Mouse (Mus musculus) erythroblast, adult 5-6 weeks (primary cell): ENCODE data around the gene Tmem255b. TPM values are rescaled to one million over a fixed set of nuclear protein-coding genes. Genes with fewer than 3 reads are reported as not detected.

Source experiments
- ATAC-seq: replicated peaks from 2 replicates; pipeline ENCODE4 v1.8.0; 2016; ENCODE audit warnings: moderate number of reproducible peaks, mild to moderate bottlenecking, moderate TSS enrichment, inconsistent platforms; ENCODE audit not compliant: poor library complexity, low FRiP score, severe bottlenecking
- total RNA-seq, 2 experiments: library from RNA; stranded (forward) in 1 of 2; stranded (reverse) in 1 of 2; fragments of 150-400 nt in 1 of 2; fragments of 200-764, 138-1000 nt in 1 of 2; gene quantifications; 2 replicates each; pipeline versions ENCODE4 v1.2.3 to v1.2.4; 2015 to 2017; ENCODE audit warnings: low replicate concordance in 2 of 2

Tmem255b gene
- total RNA-seq (2015; ENCODE audit: low replicate concordance) = not detected in 2 replicates
- not detected in 2 replicates for total RNA-seq (2017; ENCODE audit: low replicate concordance)

DNA sequence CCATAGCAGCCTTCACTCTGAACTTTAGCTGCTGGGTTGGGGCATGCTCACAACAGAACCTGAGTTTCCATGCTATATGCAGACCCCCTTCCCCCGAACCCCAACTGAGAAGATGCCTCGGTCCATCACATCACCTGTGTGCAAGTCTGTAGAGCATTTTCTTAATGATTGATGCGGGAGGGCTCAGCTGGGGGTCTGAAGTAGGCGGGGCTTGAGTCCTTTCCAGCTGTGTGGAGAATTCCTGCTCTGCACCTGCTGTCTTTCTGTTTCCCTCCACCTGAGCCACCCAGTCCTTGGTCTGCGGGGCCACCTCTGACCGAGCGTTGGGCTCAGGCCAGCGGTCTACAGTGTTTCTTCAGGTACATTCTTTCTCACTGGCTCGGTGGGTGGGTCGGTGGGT is at the start of gene Tmem255b:
Gene Tmem255b, plus strand, starts transcription at position 301 of the 400 bp plus-strand sequence.
- ATAC-seq = no peak

- no peak for ATAC-seq
These were observed 48.6 kb upstream of the Tmem255b start for GRCm38 (mm10) chr8:13386366-13386765.

- ATAC-seq = no peak
These were observed 47.3 kb upstream of the Tmem255b start for GRCm38 (mm10) chr8:13387728-13388127.

- no peak for ATAC-seq
These were observed 46.2 kb upstream of the Tmem255b start for GRCm38 (mm10) chr8:13388744-13389143.

DNA sequence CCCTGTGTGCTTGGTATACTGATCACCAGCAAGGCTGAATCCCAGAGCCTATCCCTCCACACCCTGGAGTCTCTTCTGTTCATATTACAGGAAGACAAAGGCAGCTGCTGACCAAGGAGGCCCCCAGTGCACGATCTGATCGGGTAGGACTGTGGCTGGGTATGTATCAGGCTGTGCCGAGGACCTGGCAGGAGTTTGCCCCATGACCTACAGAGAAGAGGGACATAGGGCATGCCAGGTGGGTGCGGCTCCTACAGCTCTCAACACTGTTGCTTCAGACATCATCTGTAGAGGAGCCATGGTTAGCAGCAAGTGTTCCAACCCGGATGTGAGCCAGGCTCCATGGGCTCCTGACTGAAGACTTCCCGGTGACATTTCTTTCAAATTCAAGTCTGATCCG is 41.1 kb upstream of the Tmem255b start:
- ATAC-seq = no peak

- no peak for ATAC-seq
These were observed 38.3 kb upstream of the Tmem255b start, which contains the start of gene Atp4b for GRCm38 (mm10) chr8:13396725-13397124. Atp4b (minus strand) TSS chr8:13396825.

GRCm38 (mm10) chr8:13403517-13403916 is 31.5 kb upstream of the Tmem255b start:
- no peak for ATAC-seq

GRCm38 (mm10) chr8:13404666-13405131 is 30.3 kb upstream of the Tmem255b start, which contains the start of gene Grk1:
Grk1 (plus strand) TSS chr8:13405081.
- no peak for ATAC-seq

DNA sequence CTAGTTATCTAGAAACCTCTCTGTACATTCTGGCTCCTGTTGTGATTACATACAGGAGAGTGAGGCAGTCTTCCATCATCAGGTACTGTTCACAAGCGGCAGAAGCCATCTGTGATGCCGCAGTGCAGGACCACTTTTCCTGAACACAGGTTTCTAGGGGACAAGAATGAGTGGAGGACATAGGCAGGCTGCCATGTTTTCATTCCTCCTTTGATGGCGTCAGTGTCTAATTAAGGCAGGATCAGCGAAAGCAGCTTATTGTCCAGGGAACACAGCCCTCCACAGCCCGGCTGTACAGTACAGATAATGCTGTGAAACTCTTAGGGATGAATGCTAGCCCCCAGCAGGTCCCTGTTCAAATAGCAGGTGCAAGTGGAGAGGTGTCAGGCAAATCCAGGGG is 29.0 kb upstream of the Tmem255b start:
- no peak for ATAC-seq

- ATAC-seq = no peak
These were observed 23.4 kb upstream of the Tmem255b start for GRCm38 (mm10) chr8:13411597-13411996.

- ATAC-seq = peak; percentile 73; the same call in 1 of the 2 replicates
These were observed 22.0 kb upstream of the Tmem255b start for GRCm38 (mm10) chr8:13412891-13413558.

DNA sequence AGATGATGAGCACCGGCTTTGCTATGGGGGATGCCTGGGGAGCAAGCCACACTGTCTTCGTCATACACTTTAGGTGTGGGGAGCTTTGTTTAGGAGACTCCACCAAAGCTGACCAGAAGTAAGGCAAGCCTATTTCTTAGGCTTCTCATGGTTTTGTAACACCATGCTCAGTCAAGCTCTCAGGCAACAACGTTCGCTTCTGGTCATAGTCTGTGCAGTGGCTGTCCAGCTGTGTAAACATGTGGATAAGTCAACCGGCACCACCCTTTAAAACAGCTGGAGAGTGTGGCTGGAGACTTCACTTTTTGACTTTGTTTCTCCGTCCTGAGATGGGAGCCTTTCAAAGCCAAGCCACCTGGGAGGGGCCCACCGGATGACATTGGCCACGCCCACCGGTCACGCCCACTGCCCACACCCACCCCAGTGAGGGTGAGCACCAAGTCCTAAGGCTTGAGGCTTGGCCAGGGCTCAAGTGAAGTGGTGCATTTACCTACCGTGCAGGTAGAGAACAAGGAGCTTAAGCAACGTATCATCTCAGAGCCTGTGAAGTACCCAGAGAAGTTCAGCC is 21.1 kb upstream of the Tmem255b start:
- no peak for ATAC-seq

GRCm38 (mm10) chr8:13415879-13416278 is 19.1 kb upstream of the Tmem255b start:
- ATAC-seq = no peak

DNA sequence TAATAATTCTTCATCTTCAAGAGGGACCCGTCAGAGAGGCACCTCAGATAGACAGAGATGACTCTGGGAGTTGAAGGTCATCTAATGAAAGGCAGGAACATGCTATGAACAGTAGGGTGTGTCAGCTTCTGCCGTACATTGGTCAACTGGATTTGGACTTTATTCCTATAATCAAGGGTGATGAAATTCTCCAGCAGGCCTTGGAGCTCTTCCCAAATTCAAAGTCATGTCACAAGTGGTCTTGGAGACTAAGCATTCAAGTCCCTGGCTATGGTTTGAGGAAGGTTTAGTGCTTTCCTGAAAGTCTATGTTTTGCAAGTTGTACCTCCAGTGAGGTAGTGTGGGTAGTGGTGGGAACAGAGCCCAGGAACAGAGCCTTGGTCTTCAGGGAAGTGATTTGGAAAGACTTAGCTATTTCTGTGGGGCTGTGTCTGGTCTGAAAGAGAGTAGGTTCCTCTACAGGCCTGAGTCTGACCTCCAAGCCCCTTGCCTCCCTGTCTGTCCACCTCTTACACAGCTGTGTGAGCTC is 15.8 kb upstream of the Tmem255b start:
- ATAC-seq = no peak

- no peak for ATAC-seq
These were observed 14.0 kb upstream of the Tmem255b start for GRCm38 (mm10) chr8:13420970-13421369.

GRCm38 (mm10) chr8:13427351-13427750 is 7.6 kb upstream of the Tmem255b start:
- no peak for ATAC-seq

DNA sequence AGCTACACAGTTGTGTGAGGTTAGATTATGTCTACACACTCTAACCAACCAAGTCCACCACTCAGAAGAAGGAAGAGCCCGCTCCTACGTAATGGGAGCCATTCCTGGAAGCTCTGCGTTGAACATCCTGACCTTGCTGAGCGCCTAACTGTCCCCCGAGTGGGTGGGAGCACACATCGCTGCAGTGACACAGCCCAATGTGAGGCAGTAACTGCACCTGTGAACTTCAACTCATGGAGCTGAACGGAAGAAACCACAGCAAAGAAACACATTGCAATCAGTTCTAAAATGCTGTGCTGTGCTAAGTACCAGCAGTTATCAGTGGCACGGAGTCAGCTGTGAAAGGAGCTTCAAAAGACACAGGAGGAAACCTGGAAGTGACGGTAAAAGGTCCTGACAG is 6.8 kb upstream of the Tmem255b start:
- ATAC-seq = no peak

- no peak for ATAC-seq
These were observed 4.6 kb upstream of the Tmem255b start for GRCm38 (mm10) chr8:13430412-13430811.

DNA sequence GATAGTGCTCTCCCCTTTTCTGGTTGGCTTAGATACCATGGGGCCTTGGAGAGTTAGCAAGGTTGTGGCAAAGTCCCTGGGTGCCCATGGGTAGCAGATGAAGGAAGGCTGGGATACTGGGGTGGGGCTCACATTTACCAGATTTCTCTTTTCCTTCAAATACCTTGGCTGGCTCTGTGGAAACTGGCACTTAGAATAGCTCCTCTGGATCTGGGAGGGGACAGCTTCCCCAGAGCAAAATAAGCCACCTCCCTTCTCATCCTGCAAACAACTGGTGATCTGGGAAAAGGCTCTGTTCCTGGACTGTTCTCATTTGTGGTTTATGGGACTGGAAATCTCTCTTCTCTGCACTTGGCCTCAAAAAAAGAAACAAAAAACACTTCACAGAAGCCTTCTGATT is 4.1 kb upstream of the Tmem255b start:
- no peak for ATAC-seq

GRCm38 (mm10) chr8:13433130-13433529 is 1.9 kb upstream of the Tmem255b start:
- no peak for ATAC-seq

DNA sequence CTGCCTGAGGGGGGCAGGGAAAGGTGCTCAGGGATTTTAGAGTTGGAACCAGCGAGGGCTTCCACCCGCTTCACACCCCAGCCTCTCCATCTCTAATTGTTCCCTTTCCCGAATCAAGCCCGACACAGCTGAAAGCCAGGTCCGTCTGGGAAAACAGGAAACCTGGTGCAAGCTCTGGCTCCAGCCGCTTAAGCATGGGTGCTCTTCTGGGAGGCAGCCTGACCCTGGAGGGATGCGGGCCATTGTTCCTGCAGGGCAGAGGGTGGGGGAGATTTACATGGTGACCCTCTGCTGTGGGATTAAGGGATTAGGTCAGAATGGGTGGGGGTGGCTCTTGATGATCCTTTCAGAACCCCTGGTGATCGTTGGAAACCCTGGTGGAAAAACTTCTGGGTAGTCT is 1.1 kb downstream of the Tmem255b start:
- ATAC-seq = no peak
